Mouse (Mus musculus) embryo, embryonic 11.5 days (tissue): ENCODE measurements around the gene Gng2.

Experiments used
- DNase-seq: peaks from one replicate; pipeline ENCODE4 v3.0.0-alpha.2; 2012; ENCODE audit warnings: low read depth, low spot score

Gene Gng2

DNA sequence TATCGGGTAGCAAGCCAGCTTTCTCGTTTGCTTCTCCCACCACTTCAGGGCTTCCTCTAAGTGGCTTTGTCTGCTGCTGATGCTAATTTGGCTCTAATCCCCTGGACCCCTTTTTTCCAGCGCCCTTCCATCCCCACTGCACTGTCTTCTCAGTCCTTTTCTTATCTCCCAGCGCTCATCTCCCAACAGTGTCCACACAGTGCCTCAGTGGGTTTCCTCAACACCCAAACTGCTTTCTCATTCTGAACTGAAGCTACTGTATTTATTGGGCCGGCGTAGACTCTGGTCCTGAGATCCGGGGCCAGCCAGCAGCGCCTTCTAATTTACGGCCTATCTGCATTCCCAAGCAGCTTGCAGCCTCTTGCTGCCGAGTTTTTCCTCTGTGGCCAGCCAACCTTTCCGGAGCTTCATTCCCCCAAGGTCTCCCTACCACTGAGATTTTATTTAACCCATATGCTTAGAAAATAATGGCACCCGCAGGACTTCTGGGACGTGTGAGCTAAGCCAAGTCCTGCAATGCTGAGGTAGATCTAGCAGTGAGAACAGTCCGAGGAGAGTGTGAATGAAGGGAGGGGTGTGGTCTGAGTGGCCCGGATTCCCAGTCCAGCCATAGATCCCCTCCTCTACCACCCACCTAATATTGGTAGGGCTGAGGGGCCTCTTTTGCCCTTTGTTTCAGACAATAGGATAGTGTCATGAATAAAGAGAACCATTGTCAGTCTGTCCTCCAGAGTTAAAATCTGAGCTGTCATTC is at the start of gene Gng2:
TSS of gene Gng2 (minus strand) at position 357 of the 754 bp plus-strand sequence.
- peak; percentile 20 for DNase-seq

- DNase-seq, result no peak
Observed at GRCm38 (mm10) chr14:20024888-20025719, 47.7 kb upstream of the Gng2 start.

- DNase-seq, result no peak
Observed at GRCm38 (mm10) chr14:20023939-20024338, 46.5 kb upstream of the Gng2 start.

- DNase-seq, result no peak
Observed at GRCm38 (mm10) chr14:20019486-20019885, 42.1 kb upstream of the Gng2 start.

- no peak for DNase-seq
Observed at GRCm38 (mm10) chr14:20012506-20013275, 35.3 kb upstream of the Gng2 start.

- DNase-seq, result no peak
Observed at GRCm38 (mm10) chr14:20007446-20007845, 30.0 kb upstream of the Gng2 start.

GRCm38 (mm10) chr14:20004777-20005289 is 27.4 kb upstream of the Gng2 start:
- DNase-seq, result no peak

- DNase-seq, result no peak
Observed at GRCm38 (mm10) chr14:19996853-19997252, 19.4 kb upstream of the Gng2 start.

- no peak for DNase-seq
Observed at GRCm38 (mm10) chr14:19995943-19996342, 18.5 kb upstream of the Gng2 start.

DNA sequence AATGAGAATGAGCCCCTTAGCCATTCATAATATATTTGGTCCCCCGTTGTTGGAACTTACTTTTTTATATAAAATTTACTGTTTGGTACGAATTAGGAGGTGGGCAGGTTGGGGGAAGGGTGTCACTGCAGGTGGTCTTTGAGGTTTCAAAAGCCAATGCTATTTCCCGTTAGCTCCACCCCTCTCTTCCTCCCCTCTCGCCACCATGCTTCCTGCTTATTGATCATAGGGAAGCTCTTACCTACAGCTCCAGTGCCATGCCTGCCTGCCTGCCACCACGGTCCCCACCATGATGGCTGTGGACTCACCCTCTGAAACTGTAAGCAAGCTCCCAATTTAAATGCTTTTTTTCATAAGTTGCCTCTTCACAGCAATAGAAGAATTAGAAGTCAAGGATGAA is 16.6 kb upstream of the Gng2 start:
- DNase-seq, result no peak

GRCm38 (mm10) chr14:19993570-19993883 is 16.1 kb upstream of the Gng2 start:
- no peak for DNase-seq

DNA sequence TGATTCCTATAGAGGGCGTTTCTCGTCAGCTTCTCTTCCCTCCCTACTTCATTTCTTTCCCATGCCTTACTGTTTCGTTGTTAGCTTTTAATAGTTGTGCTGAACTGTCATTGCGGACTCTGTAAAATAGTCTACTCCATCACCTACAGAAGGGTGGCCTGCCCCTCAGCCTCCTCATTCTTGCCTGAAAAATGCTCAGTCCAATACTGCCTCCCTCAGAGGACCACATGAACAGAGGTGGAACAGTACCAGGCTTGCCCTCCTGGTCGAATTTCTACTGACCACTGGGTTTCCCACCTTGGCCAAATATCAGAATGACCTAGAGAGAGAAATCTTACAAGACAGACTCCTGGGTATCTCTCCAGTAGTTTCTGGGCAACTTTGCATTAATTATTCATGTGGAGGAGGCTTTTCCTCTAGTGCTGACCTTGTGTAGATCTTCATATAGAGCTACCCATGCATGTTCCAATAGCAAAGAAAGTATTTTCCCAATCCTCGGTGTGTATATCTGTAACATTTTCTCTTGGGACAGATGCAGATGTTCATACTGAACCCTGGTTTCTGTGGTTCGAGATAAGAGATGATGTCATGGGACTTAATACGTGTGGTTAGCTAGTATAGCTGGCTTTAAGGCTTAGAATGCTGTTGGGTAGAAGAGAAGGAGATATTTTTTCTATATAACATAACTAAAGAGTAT is 15.6 kb upstream of the Gng2 start:
- no peak for DNase-seq

GRCm38 (mm10) chr14:19991861-19992260 is 14.4 kb upstream of the Gng2 start:
- no peak for DNase-seq

- DNase-seq, result no peak
Observed at GRCm38 (mm10) chr14:19990436-19990993, 13.1 kb upstream of the Gng2 start.

DNA sequence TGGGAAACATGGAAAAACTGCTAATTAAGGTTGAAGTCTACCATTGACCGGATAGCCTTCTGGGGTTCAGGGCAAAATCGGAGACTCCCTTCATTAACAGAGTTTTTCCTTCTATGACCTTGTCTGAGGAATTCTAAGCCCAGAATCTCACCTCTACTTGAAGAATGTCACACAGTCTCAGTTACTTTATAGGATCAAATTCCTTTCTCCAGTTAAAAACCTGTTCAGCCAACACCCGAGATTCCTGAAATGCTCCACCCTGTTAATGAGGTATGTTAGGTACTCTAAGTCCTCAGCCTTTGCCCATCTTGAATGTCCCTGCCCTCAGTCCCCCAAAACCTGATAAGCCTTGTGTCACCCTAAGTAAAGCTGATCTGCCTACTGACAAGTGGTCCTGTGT is 11.0 kb upstream of the Gng2 start:
- DNase-seq, result no peak

- DNase-seq, result no peak
Observed at GRCm38 (mm10) chr14:19987358-19987834, 10.0 kb upstream of the Gng2 start.

DNA sequence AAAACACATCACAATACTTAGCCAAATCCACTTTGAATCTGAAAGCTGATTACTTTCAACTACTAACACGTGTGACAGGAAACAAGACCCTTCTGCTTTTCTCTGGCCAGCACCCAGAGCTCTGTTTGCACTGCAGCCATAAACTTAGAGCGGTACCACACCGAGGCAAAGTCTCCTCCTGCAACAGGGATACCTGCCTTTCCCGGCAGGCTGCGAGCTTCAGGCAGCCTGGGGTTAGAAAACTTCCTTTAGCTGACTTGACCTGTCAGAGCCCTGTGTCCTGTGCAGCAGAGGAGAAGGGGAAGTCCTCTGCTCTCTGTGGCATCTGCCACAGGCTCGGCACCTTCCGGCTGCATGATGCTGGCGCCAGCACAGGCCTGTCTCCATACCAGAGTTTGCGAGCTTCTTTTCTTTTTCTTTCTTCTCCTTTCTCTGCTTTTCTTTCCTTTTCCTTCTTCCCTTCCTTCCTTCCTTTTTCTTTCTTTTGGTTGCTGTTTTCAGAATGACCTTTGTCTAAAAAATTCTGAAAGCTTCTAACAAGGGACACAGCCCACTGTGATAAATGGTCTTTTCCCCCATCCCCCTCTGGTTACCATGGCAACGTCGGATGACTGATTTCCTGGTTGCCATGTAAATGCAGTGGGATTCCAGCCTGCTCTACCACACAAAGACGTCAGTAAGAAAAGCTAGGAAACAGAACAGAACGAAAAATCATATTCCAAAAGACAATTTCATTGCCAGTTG is 9.4 kb upstream of the Gng2 start:
- peak; percentile 92 for DNase-seq

- DNase-seq, result no peak
Observed at GRCm38 (mm10) chr14:19985912-19986613, 8.6 kb upstream of the Gng2 start.

DNA sequence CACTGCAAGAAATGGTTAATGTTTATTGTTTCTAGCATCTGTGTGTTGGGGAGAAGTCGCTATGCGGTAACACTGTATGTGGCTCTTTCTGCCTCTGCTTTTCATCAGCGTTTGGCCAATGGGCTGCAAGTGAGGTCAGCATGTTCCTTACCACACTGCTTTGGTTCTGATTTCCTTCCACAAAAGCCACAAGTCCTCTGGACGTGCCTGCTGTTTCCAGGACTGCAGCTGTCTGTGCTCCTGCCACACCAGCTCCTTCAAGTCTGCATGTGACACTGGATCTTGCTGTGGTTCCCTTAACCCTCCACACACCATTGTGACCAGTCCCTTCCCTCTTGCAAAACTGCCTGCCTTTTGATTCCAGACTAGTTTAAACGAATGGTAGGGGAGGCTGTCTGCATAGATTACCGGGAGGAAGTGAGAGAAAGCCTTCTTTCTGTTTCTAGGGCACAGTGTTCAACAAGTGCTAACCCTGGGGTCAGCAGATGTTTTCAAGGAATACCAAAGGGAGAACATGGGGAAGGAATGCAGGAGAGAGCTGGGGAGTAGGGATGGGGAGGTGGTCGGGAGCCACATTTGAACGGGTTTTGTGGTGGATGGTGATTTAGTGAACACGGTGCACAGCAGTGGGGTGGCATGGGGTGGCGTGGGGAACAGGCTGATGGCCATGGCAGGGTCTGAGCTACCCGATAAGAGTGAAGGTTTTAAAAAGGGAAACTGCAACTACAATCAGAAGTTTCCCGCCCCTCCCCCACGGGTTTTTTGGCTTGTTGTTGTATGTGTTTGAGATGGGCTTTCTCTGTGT is 7.9 kb upstream of the Gng2 start:
- peak; percentile 34 for DNase-seq
